Mouse (Mus musculus) hindbrain, embryonic 11.5 days (tissue): ENCODE measurements around the gene Ppp5c. TPM values are rescaled to one million over a fixed set of nuclear protein-coding genes. Genes with fewer than 3 reads are reported as not detected.

Source experiments
- ATAC-seq: fragments of 200-750 bp; cut with Nextera tagmentation; 2 replicates; pipeline ENCODE4 v1.8.0; 2017; ENCODE audit warnings: mild to moderate bottlenecking, moderate TSS enrichment, moderate library complexity; ENCODE audit not compliant: low FRiP score
- DNase-seq: peaks from one replicate; pipeline ENCODE4 v3.0.0-alpha.2; 2015; ENCODE audit warnings: low spot score
- H3K27ac ChIP-seq: fragments of 300-500 bp; sonication (generic); 2 replicates; pipeline ENCODE4 v1.5.1; 2014; ENCODE audit warnings: mild to moderate bottlenecking, low read depth, low read length
- H3K27me3 ChIP-seq: fragments of 300-500 bp; sonication (generic); 2 replicates; pipeline ENCODE4 v1.6.1; 2014; ENCODE audit warnings: mild to moderate bottlenecking, low read length, moderate library complexity, mixed read lengths; ENCODE audit not compliant: control insufficient read depth, insufficient read depth
- H3K36me3 ChIP-seq: fragments of 300-500 bp; sonication (generic); 2 replicates; pipeline ENCODE4 v1.6.1; 2014; ENCODE audit warnings: mild to moderate bottlenecking, low read length, moderate library complexity, mixed read lengths; ENCODE audit not compliant: control insufficient read depth, insufficient read depth
- H3K4me1 ChIP-seq: fragments of 300-500 bp; sonication (generic); replicated peaks from 2 replicates; pipeline ENCODE4 v1.6.1; 2014; ENCODE audit warnings: low read length, mixed read lengths; ENCODE audit not compliant: control insufficient read depth, insufficient read depth
- H3K4me2 ChIP-seq: fragments of 300-500 bp; sonication (generic); replicated peaks from 2 replicates; pipeline ENCODE4 v1.6.1; 2014; ENCODE audit warnings: mild to moderate bottlenecking, low read depth, low read length
- H3K4me3 ChIP-seq: fragments of 300-500 bp; sonication (generic); 2 replicates; pipeline ENCODE4 v1.5.1; 2014; ENCODE audit warnings: low read depth, low read length
- H3K9ac ChIP-seq: fragments of 300-500 bp; sonication (generic); 2 replicates; pipeline ENCODE4 v1.6.1; 2014; ENCODE audit warnings: low read depth, low read length
- H3K9me3 ChIP-seq: fragments of 300-500 bp; sonication (generic); 2 replicates; pipeline ENCODE4 v1.6.1; 2016; ENCODE audit warnings: low read length; ENCODE audit not compliant: control insufficient read depth
- WGBS: fragments of 180-500 bp; shearing (Covaris S2); extraction: QIAGEN DNeasy Blood & Tissue Kit; methylation state at CpG from one replicate; pipeline ENCODE4 v1.1.7; 2014; 5-methylcytosine and 5-hydroxymethylcytosine counted together
- polyA plus RNA-seq: library from polyadenylated mRNA; unstranded; fragments of >200 nt; fragmentation: Nextera tagmentation; extraction: Ambion mirVana; gene quantifications from 2 replicates; pipeline ENCODE4 v1.2.1, GENCODE M21; 2014

Ppp5c gene
- polyA plus RNA-seq, 1 experiment from 2014 or later, result 96.9 TPM

GRCm38 (mm10) chr7:16987541-16988149 is 40.1 kb downstream of the Ppp5c start:
- Histone ChIP-seq H3K4me3 (no peak overlapping the region), H3K27me3 (no peaks in the 10 kb centered on the region), H3K9me3 (no peaks in the 10 kb centered on the region), H3K36me3 (no peaks in the 10 kb centered on the region), H3K4me1 (peaks cover 8% of the 10 kb centered on the region; the same call in 1 of the 2 replicates), H3K9ac (no peak overlapping the region), H3K4me2 (no peak overlapping the region), H3K27ac (peak overlapping the region; percentile 67; the same call in 1 of the 2 replicates)
- DNase-seq (no peak), ATAC-seq (0 out of 2 replicates have a peak, but pooled peaks have one; percentile 10)
- WGBS, result 57% methylated on average over 7 of the region's 7 CpGs

- H3K36me3 ChIP-seq, result no peaks in the 10 kb centered on the region
- 0 out of 2 replicates have a peak, but pooled peaks cover 3% of the 10 kb centered on the region for H3K4me1 ChIP-seq
- H3K4me3 ChIP-seq, result peak within 1 kb of the TSS; percentile 24; the same call in 1 of the 2 replicates
- ATAC-seq (peak; percentile 78), DNase-seq (peak; percentile 90)
- no peak within 1 kb of the TSS for H3K9ac ChIP-seq
- peak within 1 kb of the TSS; percentile 37 for H3K4me2 ChIP-seq
- WGBS, result 20% methylated on average over 26 of the region's 26 CpGs
- no peak within 1 kb of the TSS for H3K27ac ChIP-seq
- no peaks in the 10 kb centered on the region for H3K9me3 ChIP-seq
- no peaks in the 10 kb centered on the region for H3K27me3 ChIP-seq
These were observed 44.7 kb downstream of the Ppp5c start, which contains the start of gene Gm42372 for GRCm38 (mm10) chr7:16982859-16983568. Gm42372 (plus strand) TSS chr7:16983086.

DNA sequence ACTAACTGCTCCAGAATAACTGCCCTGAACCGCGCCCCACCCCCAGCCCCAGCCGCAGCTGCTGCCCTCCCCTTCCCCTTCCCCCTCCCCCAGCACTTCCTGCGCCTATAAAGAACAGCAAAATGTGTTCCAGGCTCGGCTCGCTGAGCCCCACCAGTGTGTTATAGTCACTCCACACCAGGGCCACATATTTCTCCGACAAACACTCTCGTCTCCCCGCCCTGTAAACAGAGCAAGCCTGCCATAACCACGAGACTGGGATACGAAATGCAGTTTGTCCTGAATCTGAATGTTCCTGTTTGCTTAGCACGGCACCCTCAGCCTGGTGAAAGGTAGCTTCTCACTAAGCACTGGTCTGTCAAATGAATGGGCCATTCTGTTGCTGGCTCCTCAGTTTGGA is 47.4 kb downstream of the Ppp5c start:
- Histone ChIP-seq H3K27me3 (no peaks in the 10 kb centered on the region), H3K4me2 (peak overlapping the region; percentile 30), H3K9ac (peak overlapping the region; percentile 47), H3K4me1 (0 out of 2 replicates have a peak, but pooled peaks cover 3% of the 10 kb centered on the region), H3K27ac (peak overlapping the region; percentile 58; the same call in 1 of the 2 replicates), H3K4me3 (no peak overlapping the region), H3K9me3 (no peaks in the 10 kb centered on the region), H3K36me3 (no peaks in the 10 kb centered on the region)
- peak; percentile 61 for DNase-seq
- 13% methylated on average over 12 of the region's 12 CpGs for WGBS
- peak; percentile 36 for ATAC-seq

GRCm38 (mm10) chr7:16978593-16978992 is 49.1 kb downstream of the Ppp5c start:
- H3K27ac ChIP-seq, result no peak overlapping the region
- no peaks in the 10 kb centered on the region for H3K36me3 ChIP-seq
- no peak overlapping the region for H3K9ac ChIP-seq
- no peaks in the 10 kb centered on the region for H3K27me3 ChIP-seq
- H3K4me1 ChIP-seq, result 0 out of 2 replicates have a peak, but pooled peaks cover 3% of the 10 kb centered on the region
- no peak overlapping the region for H3K4me3 ChIP-seq
- ATAC-seq (no peak), DNase-seq (no peak)
- H3K4me2 ChIP-seq, result no peak overlapping the region
- no peaks in the 10 kb centered on the region for H3K9me3 ChIP-seq
- WGBS, result 90% methylated on average over 3 of the region's 3 CpGs

DNA sequence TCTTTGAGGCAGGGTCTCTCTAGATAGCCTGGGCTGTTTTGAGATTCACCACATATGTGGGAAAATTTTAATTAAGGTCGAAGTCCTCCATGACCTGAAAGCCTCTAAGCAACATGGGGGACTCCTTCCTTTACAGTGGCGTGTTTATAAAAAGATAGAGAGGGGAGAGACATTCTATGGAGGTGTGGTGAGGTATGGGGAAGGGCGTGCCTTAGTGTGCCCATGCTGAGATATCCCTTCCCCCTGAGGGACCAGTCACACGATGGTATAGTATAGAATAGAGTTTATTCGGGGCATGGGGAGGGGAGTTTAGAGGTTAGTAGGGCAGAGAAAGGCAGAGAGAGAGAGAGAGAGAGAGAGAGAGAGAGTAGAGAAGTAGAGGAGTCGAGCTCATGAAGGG is 49.6 kb downstream of the Ppp5c start:
- ATAC-seq, result no peak
- H3K4me1 ChIP-seq, result 0 out of 2 replicates have a peak, but pooled peaks cover 3% of the 10 kb centered on the region
- no peaks in the 10 kb centered on the region for H3K9me3 ChIP-seq
- WGBS, result 72% methylated on average over 6 of the region's 6 CpGs
- no peak overlapping the region for H3K27ac ChIP-seq
- no peak overlapping the region for H3K4me3 ChIP-seq
- no peaks in the 10 kb centered on the region for H3K36me3 ChIP-seq
- no peak overlapping the region for H3K4me2 ChIP-seq
- no peaks in the 10 kb centered on the region for H3K27me3 ChIP-seq
- H3K9ac ChIP-seq, result no peak overlapping the region
- no peak for DNase-seq

DNA sequence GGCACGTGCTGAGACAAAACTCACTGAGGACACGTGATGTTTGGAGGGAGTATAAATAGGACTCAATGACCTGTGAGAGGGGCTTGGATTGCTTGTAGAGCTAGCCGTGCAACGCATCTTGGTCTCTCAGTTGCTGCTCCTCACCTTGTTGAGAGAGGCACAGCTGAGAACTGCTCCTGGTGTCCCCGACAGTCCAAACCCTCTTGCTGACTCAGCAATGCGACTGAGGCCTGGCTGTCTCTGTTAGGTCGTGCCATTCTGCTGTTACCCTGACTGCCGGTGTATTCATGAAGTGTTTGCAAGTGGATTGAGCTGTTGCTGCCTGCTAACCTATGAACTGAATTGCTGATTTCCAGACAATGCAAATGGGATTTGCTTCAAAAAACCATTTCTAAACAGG is 51.4 kb downstream of the Ppp5c start:
- Histone ChIP-seq H3K36me3 (no peaks in the 10 kb centered on the region), H3K4me3 (no peak overlapping the region), H3K9me3 (no peaks in the 10 kb centered on the region), H3K9ac (no peak overlapping the region), H3K4me2 (no peak overlapping the region), H3K4me1 (0 out of 2 replicates have a peak, but pooled peaks cover 3% of the 10 kb centered on the region), H3K27ac (no peak overlapping the region), H3K27me3 (no peaks in the 10 kb centered on the region)
- ATAC-seq (no peak), DNase-seq (no peak)
- 59% methylated on average over 8 of the region's 8 CpGs for WGBS

DNA sequence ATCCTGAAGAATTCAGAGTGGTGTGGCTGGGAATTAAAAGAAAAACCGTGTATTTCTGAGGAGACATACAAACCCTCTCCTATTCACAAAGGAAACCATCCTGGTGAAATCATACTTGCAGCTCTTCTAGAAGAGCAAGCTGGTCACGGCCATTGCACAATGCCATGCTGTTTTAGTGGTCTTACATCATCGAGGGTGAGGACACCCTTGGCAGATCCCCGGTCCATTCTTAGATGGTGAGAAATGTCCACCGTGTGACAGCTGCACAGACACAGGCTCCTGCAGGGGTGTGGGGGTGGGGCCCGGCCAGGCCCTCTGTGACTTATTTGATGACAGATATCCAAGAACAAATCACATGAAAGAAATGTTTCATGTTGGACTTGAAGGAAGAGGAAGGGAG is 53.7 kb downstream of the Ppp5c start:
- ATAC-seq, result no peak
- Histone ChIP-seq H3K4me1 (no peaks in the 10 kb centered on the region), H3K36me3 (no peaks in the 10 kb centered on the region), H3K27me3 (no peaks in the 10 kb centered on the region), H3K9me3 (no peaks in the 10 kb centered on the region), H3K27ac (no peak overlapping the region), H3K4me2 (no peak overlapping the region), H3K4me3 (no peak overlapping the region), H3K9ac (no peak overlapping the region)
- peak; percentile 19 for DNase-seq
- WGBS, result 52% methylated on average over 6 of the region's 6 CpGs

DNA sequence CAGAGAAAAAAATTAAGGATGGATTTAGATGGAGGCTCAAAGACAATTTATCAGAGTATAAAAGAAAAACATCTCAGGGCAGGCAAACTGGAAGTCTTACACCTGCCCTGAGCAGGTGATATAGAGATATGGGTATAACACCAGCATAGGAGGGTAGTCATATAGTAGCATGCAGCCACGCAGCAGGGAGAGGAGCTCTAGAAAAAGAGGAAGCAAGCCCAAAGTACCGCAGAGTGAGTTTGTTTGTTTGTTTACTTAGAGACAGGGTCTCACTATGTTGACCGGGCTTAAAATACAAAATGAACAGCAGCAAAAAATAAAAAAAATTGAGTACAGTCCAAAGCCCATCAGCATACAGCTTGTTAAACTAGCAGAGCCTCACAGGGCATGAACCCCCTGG is 56.6 kb downstream of the Ppp5c start:
- H3K9ac ChIP-seq, result no peak overlapping the region
- H3K36me3 ChIP-seq, result no peaks in the 10 kb centered on the region
- WGBS, result 86% methylated on average over 3 of the region's 3 CpGs
- no peaks in the 10 kb centered on the region for H3K4me1 ChIP-seq
- H3K4me3 ChIP-seq, result no peak overlapping the region
- ATAC-seq (no peak), DNase-seq (no peak)
- no peaks in the 10 kb centered on the region for H3K27me3 ChIP-seq
- H3K9me3 ChIP-seq, result no peaks in the 10 kb centered on the region
- H3K4me2 ChIP-seq, result no peak overlapping the region
- no peak overlapping the region for H3K27ac ChIP-seq
